Mouse (Mus musculus) brain, embryonic 14.5 days (tissue): ENCODE data around the gene Bcl2.

Source experiments
- CTCF ChIP-seq: fragments of 200-500 bp; IDR thresholded peaks from 2 replicates; pipeline ENCODE4 v1.5.1; 2012; ENCODE audit warnings: inconsistent platforms, mild to moderate bottlenecking, moderate library complexity, borderline replicate concordance; ENCODE audit not compliant: insufficient read depth, insufficient read length; ENCODE audit errors: extremely low read depth
- POLR2A ChIP-seq: fragments of 200-500 bp; IDR thresholded peaks from 2 replicates; pipeline ENCODE4 v1.6.1; 2012; ENCODE audit warnings: mild to moderate bottlenecking, inconsistent platforms, borderline replicate concordance; ENCODE audit not compliant: poor library complexity, insufficient read depth, insufficient read length, severe bottlenecking; ENCODE audit errors: extremely low read depth

GRCm38 (mm10) chr1:106550580-106550979 lies 163.5 kb downstream of the Bcl2 start:
- TF ChIP-seq CTCF (no peak), POLR2A (no peak)
